Mouse (Mus musculus): ENCODE data around the gene Atf6. TPM values are rescaled to one million over a fixed set of nuclear protein-coding genes. Genes with fewer than 3 reads are reported as not detected.
A peak's percentile ranks its signal among the peaks of the same experiment; 100 is the strongest.

Gene Atf6
- total and polyA plus RNA-seq, 3 experiments: 11.7 to 16.4 TPM; not detected in 1

- Histone ChIP-seq H3K79me2 (ENCODE audit: control insufficient read depth, insufficient read depth, low read length, poor library complexity) (no peaks in the 10 kb centered on the region), H3K27me3 (ENCODE audit: control insufficient read depth in 1 of 2, insufficient read depth in 2 of 2, low read length in 2 of 2) (no peaks in the 10 kb centered on the region), H3K27ac (ENCODE audit: control insufficient read depth, low read depth, low read length) (no peak overlapping the region), H3K4me3 (ENCODE audit: control insufficient read depth in 1 of 2, insufficient read depth in 1 of 2, low read depth in 2 of 2, low read length in 2 of 2) (no peak overlapping the region), H3K9me3 (replicated peaks; ENCODE audit: insufficient read depth, low read length) (no peaks in the 10 kb centered on the region), H3K9ac (ENCODE audit: control insufficient read depth, low read depth, low read length, poor library complexity, severe bottlenecking) (no peak overlapping the region), H3K4me1 (ENCODE audit: control insufficient read depth in 1 of 2, insufficient read depth in 2 of 2, low read length in 2 of 2) (no peaks in the 10 kb centered on the region), H3K36me3 (ENCODE audit: control insufficient read depth in 1 of 2, insufficient read depth in 2 of 2, low read length in 2 of 2) (peaks cover 0 to 5% of the 10 kb centered on the region in 2 experiments; a peak in 1 of 4 replicates)
- DNase-seq (ENCODE audit: low read depth, low spot score): peak; percentile 19
- no peak for TF ChIP-seq CHD1 (IDR thresholded peaks at IDR 0.05; ENCODE audit: low read depth, low read length)
- no peak for TF ChIP-seq ZMIZ1 (IDR thresholded peaks at IDR 0.05; ENCODE audit: low read depth, low read length)
- TF ChIP-seq CTCF (IDR thresholded peaks at IDR 0.05 in 2 of 3, conservative IDR thresholded peaks at IDR 0.05 in 1 of 3; ENCODE audit: control insufficient read depth in 1 of 3, insufficient read depth in 1 of 3, low read depth in 2 of 3, low read length in 3 of 3, poor library complexity in 1 of 3, severe bottlenecking in 1 of 3): peak; percentile 22 to 45 (median 37)
- TF ChIP-seq SMC3 (IDR thresholded peaks at IDR 0.05; ENCODE audit: low read depth, low read length): peak; percentile 33
- no peak for TF ChIP-seq ZC3H11A (IDR thresholded peaks at IDR 0.05; ENCODE audit: low read depth, low read length)
Observed at GRCm38 (mm10) chr1:170777688-170778087, 89.9 kb downstream of the Atf6 start.

GRCm38 (mm10) chr1:170774431-170774830 lies 93.1 kb downstream of the Atf6 start:
- H3K4me1 ChIP-seq (ENCODE audit: control insufficient read depth in 1 of 2, insufficient read depth in 2 of 2, low read length in 2 of 2): no peaks in the 10 kb centered on the region
- TF ChIP-seq ETS1 (IDR thresholded peaks at IDR 0.05; ENCODE audit: low read depth, low read length) (no peak), ZNF384 (IDR thresholded peaks at IDR 0.05; ENCODE audit: low read depth, low read length) (no peak), ZMIZ1 (IDR thresholded peaks at IDR 0.05; ENCODE audit: low read depth, low read length) (no peak), POLR2A (IDR thresholded peaks at IDR 0.05; ENCODE audit: control insufficient read depth in 1 of 2, insufficient read depth in 1 of 2, low read depth in 1 of 2, low read length in 2 of 2, poor library complexity in 1 of 2) (no peak), GATA1 (IDR thresholded peaks at IDR 0.05; ENCODE audit: low read depth, low read length) (no peak), ZC3H11A (IDR thresholded peaks at IDR 0.05; ENCODE audit: low read depth, low read length) (no peak), MAX (IDR thresholded peaks at IDR 0.05; ENCODE audit: low read length) (no peak), JUND (IDR thresholded peaks at IDR 0.05; ENCODE audit: low read depth, low read length) (no peak), SMC3 (IDR thresholded peaks at IDR 0.05; ENCODE audit: low read depth, low read length) (no peak), KAT2A (conservative IDR thresholded peaks at IDR 0.05; ENCODE audit: low read depth, low read length) (no peak), BHLHE40 (IDR thresholded peaks at IDR 0.05; ENCODE audit: borderline replicate concordance, low read depth, low read length) (no peak), TBP (IDR thresholded peaks at IDR 0.05; ENCODE audit: low read depth, low read length) (no peak), RCOR1 (IDR thresholded peaks at IDR 0.05; ENCODE audit: low read depth, low read length) (no peak), POLR2AphosphoS5 (IDR thresholded peaks at IDR 0.05; ENCODE audit: borderline replicate concordance, low read depth, low read length) (no peak), ZKSCAN1 (IDR thresholded peaks at IDR 0.05; ENCODE audit: low read depth, low read length) (no peak), NRF1 (IDR thresholded peaks at IDR 0.05; ENCODE audit: insufficient read depth, low read depth, low read length, poor library complexity, severe bottlenecking) (no peak), MXI1 (IDR thresholded peaks at IDR 0.05; ENCODE audit: low read depth, low read length) (no peak), MYB (IDR thresholded peaks at IDR 0.05; ENCODE audit: low read depth, low read length) (no peak), CTCF (IDR thresholded peaks at IDR 0.05 in 2 of 3, conservative IDR thresholded peaks at IDR 0.05 in 1 of 3; ENCODE audit: control insufficient read depth in 1 of 3, insufficient read depth in 1 of 3, low read depth in 2 of 3, low read length in 3 of 3, poor library complexity in 1 of 3, severe bottlenecking in 1 of 3) (no peak), EP300 (IDR thresholded peaks at IDR 0.05; ENCODE audit: low read depth in 1 of 2, low read length in 2 of 2) (no peak)
- no peak overlapping the region for H3K27ac ChIP-seq (ENCODE audit: control insufficient read depth, low read depth, low read length)
- H3K27me3 ChIP-seq (ENCODE audit: control insufficient read depth in 1 of 2, insufficient read depth in 2 of 2, low read length in 2 of 2): no peaks in the 10 kb centered on the region
- no peaks in the 10 kb centered on the region for H3K79me2 ChIP-seq (ENCODE audit: control insufficient read depth, insufficient read depth, low read length, poor library complexity)
- H3K4me3 ChIP-seq (ENCODE audit: control insufficient read depth in 1 of 2, insufficient read depth in 1 of 2, low read depth in 2 of 2, low read length in 2 of 2): no peak overlapping the region
- peaks cover 0 to 2% of the 10 kb centered on the region in 2 experiments; a peak in 1 of 4 replicates for H3K36me3 ChIP-seq (ENCODE audit: control insufficient read depth in 1 of 2, insufficient read depth in 2 of 2, low read length in 2 of 2)
- H3K9me3 ChIP-seq (replicated peaks; ENCODE audit: insufficient read depth, low read length): no peaks in the 10 kb centered on the region
- no peak for DNase-seq (ENCODE audit: low read depth, low spot score)
- H3K9ac ChIP-seq (ENCODE audit: control insufficient read depth, low read depth, low read length, poor library complexity, severe bottlenecking): no peak overlapping the region

Data from MEL (cell line).